Mouse (Mus musculus) urinary bladder, postnatal 25 days (tissue): ENCODE data around the gene Dennd5b.
"Not testable (repeated sequence)": the region's sequence is repeated elsewhere in the genome, so short reads cannot be mapped to it uniquely, and the experiment has no call there.

Experiments
- DNase-seq: peaks from one replicate; pipeline ENCODE4 v3.0.0; 2022; ENCODE audit warnings: low spot score

The Dennd5b gene

DNA sequence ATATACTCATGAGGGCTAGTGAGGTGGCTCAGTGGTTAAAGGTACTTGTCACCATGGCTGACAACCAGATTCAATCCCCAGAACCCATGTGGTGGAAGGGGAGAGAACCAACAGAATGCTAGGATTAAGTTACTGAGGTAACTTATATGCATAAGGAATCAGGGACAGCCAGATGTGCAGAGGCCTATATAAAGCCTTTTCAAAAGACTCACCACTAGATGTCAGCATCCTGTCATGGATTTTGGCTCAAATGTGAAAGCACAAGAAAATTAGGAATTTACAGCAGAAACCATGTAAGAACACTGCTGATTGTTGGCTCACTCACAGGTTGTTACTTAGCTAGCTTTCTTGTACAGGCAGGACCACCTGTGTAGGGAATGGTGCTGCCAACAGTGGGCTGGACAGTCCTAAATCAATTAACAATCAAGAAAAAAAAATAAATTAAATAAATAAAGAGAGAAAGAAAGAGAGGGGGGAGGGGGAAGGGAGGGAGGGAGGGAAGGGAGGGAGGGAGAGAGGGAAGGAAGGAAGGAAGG lies 90.6 kb downstream of the Dennd5b start:
- DNase-seq = no peak

DNA sequence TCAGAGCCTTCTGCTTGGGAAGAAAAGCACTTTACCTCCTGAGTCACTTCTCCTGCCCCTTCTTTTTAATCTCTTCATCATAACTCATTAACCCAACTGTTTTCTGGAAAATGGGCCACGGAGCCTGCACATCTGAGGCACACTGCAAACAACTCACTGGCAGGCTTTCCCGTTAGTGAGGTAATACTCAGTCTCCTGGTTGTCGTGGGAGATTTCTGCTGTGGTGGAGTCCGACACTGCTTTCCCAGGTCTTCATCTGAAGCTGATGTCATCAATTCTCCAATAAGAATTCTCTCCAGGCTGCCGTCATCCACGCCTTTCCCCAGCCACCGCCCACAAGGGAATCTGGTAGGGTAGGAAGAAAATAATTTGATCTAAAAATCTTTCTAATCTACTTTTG lies 96.5 kb downstream of the Dennd5b start:
- DNase-seq = no peak

DNA sequence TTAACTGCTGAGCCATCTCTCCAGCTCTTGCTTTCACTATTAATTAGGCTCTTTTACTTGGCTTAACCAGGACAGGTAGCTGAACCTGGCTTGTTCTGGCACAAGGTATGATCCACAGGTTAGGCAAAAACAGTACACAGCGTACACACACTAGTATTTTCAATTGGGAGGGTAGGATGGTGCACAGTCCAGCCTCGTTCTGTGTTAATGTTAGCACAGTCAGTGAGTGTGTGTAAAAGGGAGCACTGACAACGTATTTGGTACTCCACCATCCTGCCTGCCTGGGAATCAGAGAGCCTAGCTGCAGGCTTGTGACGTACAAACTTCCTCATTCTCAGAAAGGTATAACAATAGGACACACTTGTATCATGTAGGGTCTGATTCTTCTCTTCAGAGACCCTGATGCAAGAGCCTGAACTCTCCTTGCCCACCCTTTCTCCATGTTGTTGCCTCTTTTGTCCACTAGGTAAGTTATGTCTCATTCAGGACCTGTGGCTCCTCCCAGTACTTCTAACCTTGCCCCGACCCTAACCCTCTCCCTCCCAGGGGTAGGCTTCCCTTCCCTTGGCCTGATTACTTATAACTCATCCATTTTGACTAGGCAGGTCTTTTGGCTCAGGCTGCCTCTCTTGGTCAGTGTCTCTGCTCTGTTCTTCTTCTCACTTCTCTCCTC lies 107.0 kb downstream of the Dennd5b start:
- no peak for DNase-seq

DNA sequence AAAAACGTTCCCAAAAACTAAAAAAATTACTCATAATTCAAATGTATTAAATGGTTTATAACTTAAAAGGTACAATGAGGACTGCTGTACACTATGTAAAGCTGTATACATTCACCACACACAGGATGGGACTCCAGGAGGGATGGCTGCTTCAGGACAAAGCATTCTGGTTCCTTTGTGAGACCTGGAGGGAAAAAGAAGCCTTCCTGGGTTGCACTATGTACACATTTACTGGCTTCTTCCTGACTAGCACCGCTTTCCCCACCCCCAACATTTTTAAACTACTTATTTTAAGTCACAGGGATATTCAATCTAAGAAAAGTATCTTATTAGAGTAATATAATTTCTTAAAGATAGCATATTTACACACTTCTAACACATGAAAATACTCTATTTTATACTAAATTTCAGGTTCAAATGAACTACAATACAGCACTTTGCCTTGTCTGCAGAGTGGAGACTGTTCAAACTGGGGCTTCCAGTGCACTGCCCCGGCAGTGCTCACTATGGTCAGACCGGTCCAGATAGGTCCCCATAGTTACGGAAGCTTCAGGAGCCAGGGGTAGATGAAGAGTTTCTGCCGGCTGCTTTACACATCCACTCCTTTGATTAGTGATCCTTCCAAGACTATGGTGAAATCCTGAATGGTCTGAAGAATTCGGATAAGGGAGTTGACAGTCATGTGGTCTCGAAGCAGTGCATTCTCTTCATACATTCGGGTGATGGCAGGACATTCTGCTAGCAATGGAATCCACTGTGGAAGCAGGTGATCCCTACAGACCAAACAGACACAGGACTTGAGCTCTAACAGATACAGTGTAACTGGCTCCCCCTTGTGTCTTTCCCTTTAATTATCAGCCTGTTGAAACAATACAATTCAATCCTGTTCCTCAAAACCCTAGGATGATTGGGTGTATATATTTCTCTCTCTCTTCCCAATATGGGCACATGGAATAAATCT lies 108.1 kb downstream of the Dennd5b start:
- DNase-seq = no peak

DNA sequence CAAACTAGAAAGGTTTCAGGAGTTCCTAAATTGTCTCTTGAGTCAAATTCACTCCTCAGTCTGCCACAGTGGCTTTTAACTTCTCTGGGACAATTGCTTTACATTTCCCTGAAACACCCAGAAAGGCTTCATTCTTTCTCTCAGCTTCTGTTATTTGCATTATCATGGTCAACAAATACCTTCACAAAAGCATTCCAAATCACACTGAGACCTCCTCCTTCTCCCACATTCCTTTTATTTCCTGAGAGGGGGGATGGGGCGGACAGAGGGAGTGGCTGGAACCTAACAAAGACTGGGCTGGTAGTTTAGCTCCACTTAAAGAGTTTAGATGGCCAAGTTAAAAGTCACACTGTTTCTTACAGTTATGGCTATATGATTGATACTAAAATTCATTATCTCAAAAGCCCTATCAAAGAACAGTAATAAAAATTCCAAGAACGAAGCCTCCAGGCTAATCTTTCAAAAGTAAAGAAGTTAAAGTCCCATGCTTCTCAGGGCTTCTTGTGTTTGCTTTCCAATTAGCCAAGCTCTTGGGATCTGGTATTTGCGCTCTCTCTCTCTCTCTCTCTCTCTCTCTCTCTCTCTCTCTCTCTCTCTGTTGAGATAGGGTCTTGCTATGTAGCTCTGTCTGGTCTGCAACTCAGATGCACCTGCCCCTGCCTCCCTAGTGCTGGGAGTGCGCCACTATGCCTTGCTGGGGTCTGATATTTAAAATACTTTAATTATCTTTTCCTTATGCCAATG lies 108.9 kb downstream of the Dennd5b start:
- DNase-seq = no peak

DNA sequence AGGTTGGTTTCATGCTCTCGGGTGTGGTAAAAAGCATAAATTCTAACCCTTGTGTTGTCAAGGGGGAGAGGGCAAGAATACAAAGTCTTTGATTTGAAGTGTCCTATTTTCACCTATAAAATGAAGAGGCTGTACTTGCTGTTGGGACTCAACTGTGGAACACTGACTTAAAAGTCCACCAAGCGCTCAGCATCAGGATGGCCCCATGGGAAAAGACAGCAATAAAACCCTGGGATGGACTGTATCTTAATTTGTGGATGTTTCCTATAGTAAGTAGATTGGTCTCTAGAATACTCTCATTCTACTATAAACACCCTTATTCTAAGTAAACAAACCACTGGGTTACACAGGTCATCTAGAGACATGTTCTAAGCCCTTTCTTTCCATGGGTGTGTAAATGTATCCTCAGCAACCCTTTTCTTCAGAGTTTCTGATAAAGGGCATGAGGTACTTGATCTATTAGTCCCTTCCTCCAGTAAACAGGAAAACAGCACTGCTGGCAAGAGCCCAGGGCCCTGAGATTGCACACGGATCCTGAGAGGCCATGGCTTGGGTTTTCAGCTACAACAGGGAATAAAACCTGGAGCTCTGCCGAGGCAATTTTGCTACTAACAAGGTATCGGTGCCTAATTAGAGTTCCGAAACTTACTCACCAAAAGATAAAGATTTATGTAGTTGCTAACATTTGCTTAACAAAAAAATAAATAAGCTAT lies 109.7 kb downstream of the Dennd5b start:
- DNase-seq = no peak

DNA sequence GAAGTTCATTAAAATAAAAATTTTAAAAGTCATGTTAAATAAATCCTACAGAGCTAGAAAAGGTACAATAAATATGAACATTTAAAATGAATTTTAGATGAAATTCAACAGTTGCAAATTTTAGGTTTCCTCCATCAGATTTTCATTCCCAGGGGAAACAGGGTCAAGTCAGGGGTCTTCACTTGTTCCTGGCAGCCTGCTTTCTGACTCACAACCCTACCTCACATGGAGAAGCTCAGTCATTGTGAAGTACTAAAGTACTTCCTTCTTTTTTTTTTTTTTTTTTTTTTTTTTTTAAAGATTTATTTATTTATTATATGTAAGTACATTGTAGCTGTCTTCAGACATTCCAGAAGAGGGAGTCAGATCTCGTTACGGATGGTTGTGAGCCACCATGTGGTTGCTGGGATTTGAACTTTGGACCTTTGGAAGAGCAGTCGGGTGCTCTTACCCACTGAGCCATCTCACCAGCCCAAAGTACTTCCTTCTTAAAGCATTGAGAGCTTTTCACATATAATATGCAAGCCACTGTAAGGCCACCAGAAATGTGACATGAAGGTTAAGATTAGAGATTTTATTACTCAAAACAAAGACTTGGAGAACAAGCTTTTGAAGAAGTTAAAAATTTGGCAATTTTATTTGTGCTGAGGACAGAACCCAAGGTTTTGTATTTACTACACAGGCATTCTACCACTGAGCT lies 111.5 kb downstream of the Dennd5b start:
- not testable (repeated sequence) for DNase-seq

DNA sequence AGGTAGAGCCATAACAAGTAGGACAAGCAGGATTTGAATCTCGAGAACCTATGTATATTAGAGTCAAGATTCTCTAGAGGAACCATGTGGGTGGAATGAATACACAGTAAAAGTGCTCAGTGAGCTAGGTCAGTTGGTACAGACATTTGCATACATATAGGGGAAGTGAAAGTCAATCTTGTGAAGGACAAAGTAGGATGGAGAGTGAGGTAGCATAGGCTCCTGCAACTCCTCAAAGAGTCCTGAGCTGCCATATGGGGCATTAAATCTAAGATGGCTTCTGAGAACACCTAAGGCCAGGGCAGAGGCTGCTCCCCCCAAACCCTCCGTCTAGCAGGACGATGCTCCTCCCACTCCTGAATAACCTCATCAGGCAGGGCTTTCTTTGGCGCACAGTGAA lies 115.5 kb downstream of the Dennd5b start:
- no peak for DNase-seq

DNA sequence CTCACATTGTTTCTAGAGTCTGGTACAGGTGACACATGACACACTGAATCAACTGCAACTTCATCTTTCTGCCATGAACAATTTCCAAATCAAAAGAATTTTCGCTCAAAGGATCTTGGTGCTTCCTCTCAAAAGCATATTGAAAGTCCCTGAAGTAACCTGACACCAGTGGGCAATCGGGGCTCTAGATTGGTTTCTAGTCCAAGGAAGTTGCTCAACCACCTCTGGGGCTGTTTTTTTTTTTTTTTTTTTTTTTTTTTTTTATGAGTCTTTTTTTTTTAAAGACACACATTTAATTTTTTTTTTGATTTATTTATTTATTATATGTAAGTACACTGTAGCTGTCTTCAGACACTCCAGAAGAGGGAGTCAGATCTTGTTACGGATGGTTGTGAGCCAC lies 121.0 kb downstream of the Dennd5b start:
- no peak for DNase-seq

DNA sequence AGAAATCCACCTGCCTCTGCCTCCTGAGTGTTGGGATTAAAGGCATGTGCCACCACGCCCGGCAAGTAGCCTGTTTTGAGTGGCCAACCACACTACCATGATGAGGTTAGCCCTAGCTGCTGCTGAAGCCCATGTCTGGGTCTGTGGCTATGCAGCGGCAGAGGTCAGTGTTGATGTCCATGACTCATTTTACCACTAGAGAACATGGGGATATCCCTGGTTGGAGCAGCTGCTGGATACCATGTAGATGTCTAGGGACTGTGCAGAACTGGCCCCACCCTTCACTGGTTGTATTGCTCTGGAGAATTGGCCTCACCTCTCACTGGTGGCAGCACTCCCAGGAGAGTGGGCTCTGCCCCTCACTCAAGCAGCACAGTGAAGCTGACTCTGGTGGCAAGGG lies 126.4 kb downstream of the Dennd5b start:
- no peak for DNase-seq

DNA sequence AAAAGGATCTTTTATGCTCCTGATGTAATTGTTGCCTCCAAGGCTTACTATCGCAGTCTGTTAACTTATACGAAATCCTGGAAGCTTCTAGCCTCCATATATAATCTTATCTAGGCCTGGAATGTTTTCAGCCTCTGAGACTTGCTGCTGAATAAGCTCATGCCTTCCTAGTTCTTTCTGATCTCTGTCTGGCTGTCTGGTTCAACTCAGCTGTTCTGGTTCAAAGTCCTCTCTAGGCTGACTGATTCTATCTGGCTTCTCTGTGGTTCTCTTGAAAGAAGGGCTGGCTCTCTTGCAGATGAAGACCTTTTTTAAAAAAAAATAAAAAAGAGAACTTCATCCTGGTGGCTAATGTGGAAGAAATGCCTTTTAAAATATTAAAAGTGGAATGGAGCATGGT lies 128.6 kb downstream of the Dennd5b start:
- no peak for DNase-seq

DNA sequence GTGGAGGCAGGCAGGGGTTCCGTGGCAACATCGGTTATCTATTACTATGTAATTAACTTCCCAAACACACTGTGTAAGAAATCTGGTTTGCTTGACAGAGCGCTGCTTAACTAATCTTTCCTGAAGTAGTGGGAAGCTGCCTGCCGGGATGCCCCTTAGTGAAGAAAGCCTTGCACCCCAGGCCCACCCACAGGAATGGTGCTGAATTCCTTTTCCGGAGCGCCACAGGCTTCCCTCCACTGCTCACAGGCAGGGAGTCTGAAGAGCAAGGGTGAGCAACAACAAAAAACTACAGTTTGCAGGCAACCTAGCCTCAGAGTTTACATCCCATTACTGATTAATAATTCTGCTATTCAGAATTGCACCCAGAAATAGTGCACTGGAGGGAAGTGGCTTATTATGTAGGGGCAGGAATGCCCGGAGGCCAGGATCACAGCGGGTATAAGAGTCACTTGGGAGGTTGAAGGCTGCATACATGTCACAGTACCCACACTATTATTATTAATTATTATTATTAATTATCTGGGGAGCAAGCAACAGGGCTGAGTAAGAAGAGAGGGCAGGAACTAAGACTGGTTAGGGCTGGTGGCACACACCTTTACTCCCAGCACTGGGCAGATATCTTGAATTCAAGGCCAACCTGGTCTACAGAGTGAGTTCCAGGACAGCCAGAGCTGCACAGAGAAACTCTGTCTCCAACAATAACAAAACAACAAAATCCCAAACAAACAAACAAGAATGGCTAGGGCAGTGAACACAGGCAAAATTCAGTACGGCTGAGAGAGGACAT lies 129.2 kb downstream of the Dennd5b start:
- no peak for DNase-seq

DNA sequence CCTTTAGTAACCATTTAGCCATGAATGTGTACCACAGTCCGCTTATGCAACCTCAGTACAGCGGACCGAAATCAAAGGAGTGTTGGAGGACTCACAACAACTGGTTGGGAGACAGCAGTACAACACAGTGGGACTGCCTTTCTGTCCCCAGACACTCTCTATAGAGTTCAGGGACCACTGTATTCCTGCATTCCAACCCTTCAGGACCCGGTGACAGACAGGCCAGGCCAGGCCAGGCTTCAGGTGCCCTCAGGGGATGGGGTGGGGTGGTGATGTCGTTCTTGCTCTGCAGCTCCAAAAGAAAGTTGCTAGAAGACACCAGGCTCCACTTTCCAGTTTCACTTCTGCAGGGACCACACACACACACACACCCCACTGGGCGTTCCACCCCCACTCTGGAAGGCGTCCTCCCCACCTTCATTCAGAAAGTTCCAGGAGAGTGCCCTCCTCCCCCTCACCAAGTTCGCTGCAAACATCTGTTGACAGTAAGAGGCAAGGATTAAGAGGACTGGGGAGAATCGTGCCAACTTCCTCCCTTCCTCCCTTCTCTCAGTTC lies 130.0 kb downstream of the Dennd5b start:
- no peak for DNase-seq

DNA sequence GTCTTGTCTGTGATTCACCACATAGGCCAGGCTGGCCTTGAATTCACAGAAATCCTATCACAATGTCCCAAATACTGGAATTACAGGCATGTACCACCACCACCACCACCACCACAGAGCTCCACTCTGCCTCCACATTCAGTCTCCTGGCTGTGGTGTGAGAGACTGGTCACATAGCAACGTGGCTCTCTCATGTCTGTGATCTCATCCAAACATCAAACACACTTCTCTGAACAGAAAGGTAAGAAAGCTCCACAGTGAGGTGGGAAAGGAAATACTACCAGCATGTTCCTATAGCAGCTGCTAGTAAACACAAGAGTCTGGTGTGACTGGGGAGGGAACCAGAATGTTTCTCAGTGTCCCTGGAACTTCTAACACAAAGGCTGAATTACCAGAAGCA lies 140.2 kb downstream of the Dennd5b start:
- no peak for DNase-seq

DNA sequence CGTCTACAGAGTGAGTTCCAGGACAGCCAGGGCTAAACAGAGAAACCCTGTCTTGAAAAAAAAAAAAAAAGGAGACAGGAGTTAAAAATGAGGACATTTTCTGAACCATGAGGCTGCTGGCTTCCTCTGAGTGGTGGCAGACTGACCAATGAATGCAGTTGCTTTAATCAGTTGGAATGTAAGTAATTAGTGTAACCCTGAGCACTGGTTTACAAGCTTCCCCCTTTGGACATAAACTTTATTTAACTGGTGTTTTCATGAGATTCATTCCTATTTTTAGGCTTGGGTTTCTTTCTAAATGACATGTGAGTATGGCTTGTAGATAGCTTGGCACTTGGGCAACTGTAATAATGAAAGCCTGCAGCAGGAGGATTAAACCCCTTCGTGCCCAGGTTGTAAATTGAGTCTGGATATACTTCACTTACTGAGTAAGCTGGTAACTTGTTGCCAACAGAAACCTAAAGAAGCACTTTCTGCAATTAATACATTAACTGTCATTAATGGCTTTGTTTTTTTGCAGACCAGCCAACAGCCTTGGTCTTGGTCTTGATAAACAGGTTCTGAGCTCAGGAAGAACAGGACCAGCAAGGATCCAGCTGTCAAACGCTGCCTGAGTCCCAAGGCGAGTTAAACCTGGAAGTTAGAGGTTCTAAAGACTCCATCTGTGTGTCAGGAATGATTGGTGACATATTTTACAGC lies 141.8 kb downstream of the Dennd5b start:
- no peak for DNase-seq

DNA sequence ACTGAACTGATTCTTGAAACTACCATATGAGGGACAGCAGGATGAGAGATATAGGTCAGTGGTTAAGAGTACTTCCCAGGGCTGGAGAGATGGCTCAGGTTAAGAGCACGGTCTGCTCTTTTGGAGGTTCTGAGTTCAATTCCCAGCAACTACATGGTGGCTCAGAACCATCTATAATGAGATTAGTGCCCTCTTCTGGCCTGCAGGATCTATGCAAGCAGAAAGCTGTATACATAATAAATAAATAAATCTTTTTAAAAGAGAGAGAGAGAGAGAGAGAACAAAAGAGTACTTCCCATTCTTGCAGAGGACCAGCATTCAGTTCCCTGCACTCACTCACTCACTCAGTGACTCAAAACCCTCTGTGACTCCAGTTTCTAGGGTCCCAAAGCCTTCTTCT lies 142.8 kb downstream of the Dennd5b start:
- DNase-seq = no peak

DNA sequence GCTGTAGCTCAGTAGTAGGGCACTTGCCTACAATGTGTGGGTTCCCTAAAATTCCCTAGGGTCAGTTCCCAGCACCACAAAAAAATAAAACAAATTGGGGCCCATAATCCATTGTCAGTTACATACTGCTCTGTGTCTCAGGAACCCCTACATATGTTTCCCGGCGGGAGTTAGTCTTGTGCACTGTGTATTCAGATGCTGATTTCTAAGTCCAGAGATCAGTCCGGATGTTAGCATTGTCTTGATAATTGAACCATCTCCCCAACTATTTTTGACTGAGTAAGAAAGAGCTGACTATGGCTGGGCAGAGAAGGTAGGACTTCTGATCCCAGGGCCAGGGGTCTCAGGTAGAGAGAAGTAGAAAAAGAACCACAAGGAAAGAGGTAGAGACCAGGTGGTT lies 144.4 kb downstream of the Dennd5b start:
- DNase-seq = no peak

DNA sequence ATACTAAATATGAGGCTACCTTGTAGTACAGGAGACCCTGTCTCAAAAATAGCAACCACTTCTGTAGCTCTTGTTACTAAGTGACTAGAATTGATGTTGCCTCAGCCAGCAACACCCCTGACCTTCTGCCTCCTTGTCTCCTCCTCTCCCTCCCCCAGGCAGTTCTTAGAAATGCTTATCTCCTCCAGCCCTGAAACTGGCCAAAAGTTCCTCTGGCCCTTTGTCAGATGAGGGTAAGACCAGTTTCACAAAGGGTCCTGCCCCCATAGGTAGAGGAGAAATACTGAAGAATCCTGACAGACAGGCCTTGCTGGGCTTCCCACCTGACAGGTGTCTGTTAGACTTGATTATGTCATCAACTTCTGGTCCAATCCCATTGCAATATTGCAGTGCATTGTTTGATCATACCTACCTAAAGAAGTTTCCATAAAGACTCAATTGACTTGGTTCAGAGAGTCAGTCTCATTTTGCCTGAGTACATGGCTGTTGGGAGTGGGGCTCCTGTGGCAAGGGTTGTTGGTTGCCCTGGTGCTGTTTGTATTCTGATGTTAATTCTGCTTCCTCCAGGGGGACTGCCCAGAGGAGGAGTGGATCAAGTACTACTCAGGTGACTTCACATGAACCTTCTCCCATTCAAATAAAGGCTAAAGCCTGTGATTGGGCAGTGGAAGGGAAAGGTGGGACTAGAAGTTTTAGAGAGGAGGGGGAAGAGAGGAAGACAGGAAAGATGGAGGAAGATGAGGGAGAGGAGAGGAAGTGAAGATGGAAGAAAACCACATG lies 145.6 kb downstream of the Dennd5b start:
- no peak for DNase-seq
